Mouse (Mus musculus): Measurements from ENCODE around the gene Rita1.

Rita1 gene

DNA sequence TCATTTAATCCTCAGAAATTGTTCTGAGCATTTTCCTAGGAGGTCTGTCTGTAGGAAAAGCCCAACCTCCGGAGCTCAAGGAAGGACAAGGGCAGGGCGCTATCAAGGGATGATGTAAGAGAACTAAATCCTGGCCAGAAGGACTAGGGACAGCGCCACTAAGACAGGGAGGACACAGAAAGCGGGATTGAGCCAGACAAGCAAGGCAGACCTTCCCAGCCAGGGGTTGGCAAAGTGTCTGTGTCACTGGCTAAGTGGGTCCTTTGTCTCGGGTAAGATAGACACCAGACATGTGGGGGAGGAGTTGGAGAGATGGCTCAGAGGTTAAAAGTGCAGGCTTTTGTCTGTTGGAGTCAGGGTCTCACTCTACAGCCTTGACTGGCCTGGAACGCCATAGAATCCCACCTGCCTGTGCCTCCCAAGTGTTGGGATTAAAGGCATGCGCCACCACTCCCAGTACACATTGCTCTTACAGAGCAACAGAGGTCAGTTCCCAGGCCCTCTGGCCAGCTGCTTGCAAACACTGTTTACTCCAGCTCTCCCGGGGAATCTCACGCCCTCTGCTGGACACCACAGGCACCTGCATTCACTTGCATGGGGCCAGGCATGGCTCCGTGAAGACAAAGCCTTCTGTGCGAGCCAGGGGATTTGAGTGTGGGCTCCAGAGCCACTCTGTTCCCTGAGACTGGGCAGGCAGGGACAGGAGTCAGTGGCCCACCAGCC lies 11.3 kb downstream of the Rita1 start:
- DNase-seq (ENCODE audit: low spot score): no peak

GRCm38 (mm10) chr5:120599625-120600024 lies 12.8 kb downstream of the Rita1 start:
- no peak for DNase-seq (ENCODE audit: low spot score)

- no peak for DNase-seq (ENCODE audit: low spot score)
Measured at GRCm38 (mm10) chr5:120594485-120594884, 17.9 kb downstream of the Rita1 start.

DNA sequence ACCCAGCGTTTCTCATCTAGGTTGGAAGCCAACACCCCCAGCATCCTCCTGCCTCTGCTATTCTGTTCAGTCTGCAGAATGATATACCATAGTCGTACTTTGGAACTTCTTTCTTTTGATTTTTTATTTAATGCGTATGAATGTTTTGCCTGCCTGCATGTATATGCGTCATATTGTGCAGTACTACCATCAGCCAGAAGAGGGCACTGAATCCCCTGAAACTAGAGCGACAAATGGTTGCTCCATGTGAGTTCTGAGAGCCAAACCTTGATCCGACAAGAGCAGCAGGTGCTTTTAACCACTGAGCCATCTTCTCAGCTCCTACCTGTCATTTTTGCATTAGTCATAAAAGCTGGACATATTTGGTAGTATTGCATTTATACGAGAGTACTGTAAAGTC lies 20.2 kb downstream of the Rita1 start:
- DNase-seq (ENCODE audit: low spot score): no peak

- no peak for DNase-seq (ENCODE audit: low spot score)
Measured at GRCm38 (mm10) chr5:120590356-120591010, 21.9 kb downstream of the Rita1 start.

GRCm38 (mm10) chr5:120588569-120589094 lies 23.8 kb downstream of the Rita1 start, which contains the start of the genes Tpcn1 and Iqcd:
TSS of gene Tpcn1 (minus strand) at chr5:120588673.
TSS of gene Iqcd (plus strand) at chr5:120589016.
- peak; percentile 99 for DNase-seq (ENCODE audit: low spot score)

- no peak for DNase-seq (ENCODE audit: low spot score)
Measured at GRCm38 (mm10) chr5:120587940-120588568, 24.3 kb downstream of the Rita1 start.

- DNase-seq (ENCODE audit: low spot score): peak; percentile 65
Measured at GRCm38 (mm10) chr5:120587616-120587926, 24.8 kb downstream of the Rita1 start.

- no peak for DNase-seq (ENCODE audit: low spot score)
Measured at GRCm38 (mm10) chr5:120586741-120587615, 25.4 kb downstream of the Rita1 start.

DNA sequence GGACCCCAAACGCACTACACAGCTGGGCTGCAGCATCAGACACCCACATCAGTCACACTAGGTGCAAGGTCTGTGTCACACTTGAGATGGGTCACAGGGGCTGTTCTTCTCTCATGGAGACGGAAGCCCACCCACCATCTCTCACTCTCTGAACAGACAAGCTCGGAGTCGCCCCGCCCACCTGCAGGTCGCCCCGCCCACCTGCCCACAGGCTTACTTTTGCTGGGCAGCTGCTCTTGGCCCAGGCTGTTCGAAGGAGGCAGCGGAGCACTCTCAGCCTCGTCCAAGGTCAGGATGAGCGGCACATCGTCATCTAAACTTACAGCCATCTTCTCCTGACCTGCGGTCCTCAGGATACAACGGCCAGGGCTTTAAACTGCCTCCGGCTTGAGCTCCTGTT lies 27.4 kb downstream of the Rita1 start:
- DNase-seq (ENCODE audit: low spot score): no peak

- DNase-seq (ENCODE audit: low spot score): no peak
Measured at GRCm38 (mm10) chr5:120583511-120583910, 28.9 kb downstream of the Rita1 start.

DNA sequence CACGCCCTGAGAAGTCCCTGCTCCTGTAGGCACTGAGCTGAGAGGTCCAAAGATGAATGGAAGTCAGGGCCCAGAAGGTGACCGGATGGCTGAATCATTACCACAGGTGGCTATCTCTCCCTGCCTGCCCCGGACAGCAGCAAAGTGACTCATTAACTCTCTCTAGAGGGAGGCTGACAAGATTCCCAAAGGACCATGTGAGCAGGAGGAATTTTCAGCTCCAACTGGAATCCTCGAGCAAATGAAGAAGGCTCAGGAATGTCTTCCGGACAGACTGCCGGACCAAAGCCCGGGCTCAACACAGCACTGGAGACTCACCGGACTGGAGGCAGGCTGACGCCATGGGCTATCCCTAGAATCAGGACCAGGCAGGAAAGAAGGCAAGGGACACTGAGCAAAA lies 30.4 kb downstream of the Rita1 start:
- DNase-seq (ENCODE audit: low spot score): no peak

GRCm38 (mm10) chr5:120579898-120580626 lies 32.3 kb downstream of the Rita1 start:
- DNase-seq (ENCODE audit: low spot score): no peak

DNA sequence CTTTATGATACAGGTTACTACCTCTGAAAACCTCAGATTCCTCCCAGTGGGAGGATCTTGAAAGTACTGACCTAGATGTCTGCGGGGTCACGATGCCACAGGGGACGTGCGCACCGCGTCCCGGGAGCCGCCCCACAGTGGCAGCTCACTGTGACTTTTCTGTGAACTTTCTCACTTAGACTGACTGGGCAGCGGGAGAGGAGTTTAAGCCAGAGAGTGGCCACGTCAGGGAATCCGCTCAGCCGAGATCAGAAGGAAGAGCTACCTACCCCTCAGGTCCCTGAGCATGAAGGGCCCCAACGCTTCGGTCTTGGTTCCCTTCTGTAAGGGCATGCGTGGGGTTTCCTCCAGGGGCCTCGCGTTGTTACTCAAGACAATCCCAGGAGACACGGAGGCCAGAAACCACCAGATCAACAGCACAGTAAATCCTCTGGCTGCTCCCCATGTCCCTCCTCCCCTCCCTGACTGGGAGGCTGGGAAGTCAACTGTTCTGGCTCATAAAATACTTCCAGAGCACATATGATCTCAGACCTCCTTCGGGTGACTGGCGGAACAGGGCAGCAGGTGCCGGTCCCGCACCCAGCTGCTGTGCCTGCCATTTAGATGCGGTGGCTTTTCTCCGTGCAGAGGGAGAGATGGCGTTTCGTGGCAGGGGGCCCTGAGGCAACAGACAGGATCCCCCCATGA lies 33.0 kb downstream of the Rita1 start:
- DNase-seq (ENCODE audit: low spot score): no peak

GRCm38 (mm10) chr5:120578504-120579081 lies 33.8 kb downstream of the Rita1 start:
- peak; percentile 66 for DNase-seq (ENCODE audit: low spot score)

GRCm38 (mm10) chr5:120577935-120578441 lies 34.4 kb downstream of the Rita1 start:
- DNase-seq (ENCODE audit: low spot score): no peak

DNA sequence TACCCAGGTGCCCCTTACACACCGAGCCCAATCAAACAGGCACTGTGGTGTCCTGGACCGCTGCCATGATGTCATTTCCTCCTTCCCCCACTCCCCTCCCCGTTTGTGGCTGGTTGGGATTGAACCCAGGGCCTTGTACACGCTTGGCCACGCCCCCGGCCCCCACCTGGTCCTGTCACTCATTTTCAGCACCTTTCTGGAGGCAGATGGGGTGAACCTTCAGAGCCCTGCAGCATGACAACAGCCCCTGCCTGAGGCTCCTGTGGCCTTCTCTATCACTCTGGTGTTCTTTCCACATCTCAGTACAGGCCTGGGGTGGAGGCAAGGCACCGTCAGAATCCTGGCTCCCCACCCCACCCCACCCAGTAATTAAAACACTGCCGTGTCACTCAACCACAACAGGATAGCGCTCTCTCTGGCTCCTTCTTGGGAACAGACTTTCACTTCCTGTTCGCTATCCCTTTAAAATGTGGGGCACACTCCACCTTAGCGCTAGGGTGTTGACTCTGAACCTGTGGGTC lies 35.5 kb downstream of the Rita1 start:
- no peak for DNase-seq (ENCODE audit: low spot score)

DNA sequence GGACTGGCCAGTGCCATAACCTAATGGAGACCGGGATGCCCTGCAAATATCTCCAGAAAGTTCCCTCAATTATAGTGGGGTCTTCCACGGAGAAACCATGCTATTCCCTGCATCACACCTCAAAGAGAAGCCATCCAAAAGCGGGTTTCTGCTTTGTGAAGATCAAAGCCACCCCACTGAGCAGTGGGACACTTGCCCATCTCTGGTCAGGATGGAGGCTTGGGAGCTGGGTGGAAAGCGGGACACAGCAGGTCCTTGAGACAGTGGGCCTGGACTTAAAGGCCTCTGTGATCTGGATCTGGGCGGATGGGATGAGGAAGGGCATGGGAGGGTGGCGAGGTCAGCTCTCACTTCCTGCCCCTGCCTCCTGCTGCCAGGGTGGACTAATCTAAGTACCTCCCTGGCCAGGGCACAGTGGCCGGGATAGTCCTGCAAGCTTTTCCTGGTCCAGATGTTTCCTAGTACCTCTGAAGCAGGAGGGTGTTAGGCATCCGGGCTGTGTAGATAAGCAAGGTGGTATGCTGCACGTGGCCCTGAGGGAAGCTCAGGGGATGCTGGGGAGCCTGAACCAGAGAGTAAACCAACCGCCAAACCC lies 37.8 kb downstream of the Rita1 start:
- DNase-seq (ENCODE audit: low spot score): no peak

DNA sequence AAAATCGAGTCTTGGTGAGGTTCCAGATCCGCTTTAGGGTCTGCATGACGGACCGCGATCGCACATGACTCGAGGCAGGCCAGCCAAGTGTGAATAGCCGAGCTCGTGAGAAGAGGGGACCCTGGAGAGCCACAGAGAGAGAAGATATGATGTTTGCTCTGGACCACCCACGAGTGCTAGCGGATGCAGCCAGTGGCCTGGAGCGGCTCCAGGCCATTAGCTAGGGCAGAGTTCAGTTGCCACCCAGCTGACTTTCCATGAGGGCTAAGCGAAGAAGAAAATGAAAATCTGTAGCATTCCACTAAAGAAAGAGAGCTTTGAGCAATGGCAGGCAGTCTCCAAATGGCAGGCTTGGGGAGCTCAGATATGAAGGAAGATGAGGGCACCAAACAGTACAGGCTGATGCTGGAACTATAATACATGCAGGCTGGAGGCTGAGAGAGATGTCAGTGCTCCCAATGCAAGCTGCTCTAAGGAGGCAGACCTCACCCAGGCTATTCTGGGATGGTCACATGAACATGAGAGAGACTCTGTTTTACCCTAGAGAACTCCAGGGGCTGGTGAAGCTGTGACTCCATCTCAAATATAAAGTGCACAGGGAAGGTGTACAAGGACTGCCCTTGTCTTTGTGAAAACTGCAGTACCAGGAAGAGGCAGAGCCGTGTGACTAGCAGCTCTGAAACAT lies 41.2 kb downstream of the Rita1 start:
- DNase-seq (ENCODE audit: low spot score): no peak

Data from lung, postnatal 25 days (tissue).